Mouse (Mus musculus): ENCODE results near the gene Gm17018. TPM values are rescaled to one million over a fixed set of nuclear protein-coding genes. Genes with fewer than 3 reads are reported as not detected.

The Gm17018 gene
- polyA plus RNA-seq, 1 experiment from 2014 or later, result 44.0 TPM

DNA sequence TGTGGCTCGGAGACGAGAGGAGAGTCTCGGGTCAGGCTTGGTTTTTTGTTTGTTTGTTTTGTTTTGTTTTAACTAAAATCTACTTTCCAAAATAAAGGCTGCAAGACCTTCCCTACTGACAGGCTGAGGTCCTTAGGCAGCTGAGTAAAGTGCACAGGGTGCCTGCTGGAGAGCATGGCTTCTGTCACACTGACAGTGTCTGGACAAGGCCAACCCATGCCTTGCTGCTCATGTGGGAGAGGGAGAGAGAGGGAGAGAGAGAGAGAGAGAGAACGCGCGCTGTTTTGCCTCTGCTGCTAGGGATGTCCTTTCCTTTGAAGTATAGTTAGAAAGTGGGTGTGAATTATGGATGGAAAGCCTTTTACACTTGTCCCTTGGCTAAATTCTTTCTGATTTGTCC is 28.9 kb upstream of the Gm17018 start:
- Histone ChIP-seq H3K9me3 (ENCODE audit: control insufficient read depth, low read length) (no peaks in the 10 kb centered on the region), H3K36me3 (ENCODE audit: control insufficient read depth, insufficient read depth) (peaks cover 12% of the 10 kb centered on the region; the same call in 1 of the 2 replicates), H3K27ac (ENCODE audit: low read length) (no peak overlapping the region), H3K4me1 (replicated peaks; ENCODE audit: control insufficient read depth, insufficient read depth, low read length) (0 out of 2 replicates have a peak, but pooled peaks cover 6% of the 10 kb centered on the region), H3K27me3 (replicated peaks; ENCODE audit: control insufficient read depth, insufficient read depth, low read length) (no peaks in the 10 kb centered on the region), H3K4me2 (ENCODE audit: low read length) (no peak overlapping the region), H3K9ac (replicated peaks; ENCODE audit: low read depth, low read length) (no peak overlapping the region), H3K4me3 (replicated peaks; ENCODE audit: low read length) (no peak overlapping the region)
- 66% methylated on average over 6 of the region's 6 CpGs for WGBS
- ATAC-seq, result no peak

DNA sequence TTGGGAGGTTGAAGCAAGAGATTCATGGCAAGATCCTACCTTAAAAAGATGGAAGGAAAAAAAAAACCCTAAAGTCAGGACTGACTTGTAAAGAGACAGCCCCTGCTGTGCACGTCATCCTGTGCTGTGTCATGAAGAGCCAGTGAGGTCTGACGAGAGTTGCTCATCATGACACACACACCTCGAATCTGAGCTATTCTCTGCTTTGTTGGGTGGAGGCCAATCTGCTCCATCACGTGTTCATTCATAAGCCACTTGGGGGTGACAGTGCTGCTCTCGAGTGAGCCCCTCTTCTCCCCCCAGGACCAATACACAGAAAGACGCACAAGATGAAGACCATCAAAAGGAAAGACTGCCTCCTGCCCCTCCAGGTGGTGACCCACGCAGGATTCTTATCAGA is 26.8 kb upstream of the Gm17018 start:
- Histone ChIP-seq H3K27me3 (replicated peaks; ENCODE audit: control insufficient read depth, insufficient read depth, low read length) (no peaks in the 10 kb centered on the region), H3K4me2 (ENCODE audit: low read length) (no peak overlapping the region), H3K9me3 (ENCODE audit: control insufficient read depth, low read length) (no peaks in the 10 kb centered on the region), H3K36me3 (ENCODE audit: control insufficient read depth, insufficient read depth) (0 out of 2 replicates have a peak, but pooled peaks cover 8% of the 10 kb centered on the region), H3K27ac (ENCODE audit: low read length) (no peak overlapping the region), H3K4me3 (replicated peaks; ENCODE audit: low read length) (no peak overlapping the region), H3K9ac (replicated peaks; ENCODE audit: low read depth, low read length) (no peak overlapping the region), H3K4me1 (replicated peaks; ENCODE audit: control insufficient read depth, insufficient read depth, low read length) (0 out of 2 replicates have a peak, but pooled peaks cover 6% of the 10 kb centered on the region)
- ATAC-seq, result no peak
- WGBS, result 59% methylated on average over 7 of the region's 7 CpGs

GRCm38 (mm10) chr19:45535214-45535735 is 25.1 kb upstream of the Gm17018 start:
- ATAC-seq, result no peak
- 0 out of 2 replicates have a peak, but pooled peaks cover 6% of the 10 kb centered on the region for H3K4me1 ChIP-seq (replicated peaks; ENCODE audit: control insufficient read depth, insufficient read depth, low read length)
- 79% methylated on average over 8 of the region's 8 CpGs for WGBS
- no peak overlapping the region for H3K4me2 ChIP-seq (ENCODE audit: low read length)
- no peak overlapping the region for H3K4me3 ChIP-seq (replicated peaks; ENCODE audit: low read length)
- H3K36me3 ChIP-seq (ENCODE audit: control insufficient read depth, insufficient read depth), result 0 out of 2 replicates have a peak, but pooled peaks cover 3% of the 10 kb centered on the region
- no peaks in the 10 kb centered on the region for H3K9me3 ChIP-seq (ENCODE audit: control insufficient read depth, low read length)
- H3K27me3 ChIP-seq (replicated peaks; ENCODE audit: control insufficient read depth, insufficient read depth, low read length), result no peaks in the 10 kb centered on the region
- H3K9ac ChIP-seq (replicated peaks; ENCODE audit: low read depth, low read length), result no peak overlapping the region
- no peak overlapping the region for H3K27ac ChIP-seq (ENCODE audit: low read length)

DNA sequence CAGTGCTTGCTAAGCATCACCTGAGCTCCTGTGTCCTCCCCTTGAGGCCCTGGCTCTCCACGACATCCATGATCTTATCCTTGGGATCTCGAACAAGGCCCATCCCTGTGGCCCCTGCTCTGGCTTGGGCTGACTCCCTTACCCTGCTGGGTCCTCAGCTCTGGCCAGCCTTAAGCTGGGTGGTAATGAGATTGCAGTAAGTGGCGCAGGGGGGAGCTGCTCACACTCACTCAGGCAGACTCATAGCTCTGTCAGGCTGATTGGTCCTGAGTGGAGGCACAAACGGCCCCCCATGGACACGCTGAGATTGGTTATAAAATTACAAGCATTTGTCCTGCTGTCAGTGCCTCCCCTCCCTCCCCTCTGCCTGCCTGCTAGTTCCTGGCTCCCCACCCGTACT is 24.5 kb upstream of the Gm17018 start:
- Histone ChIP-seq H3K4me3 (replicated peaks; ENCODE audit: low read length) (no peak overlapping the region), H3K27me3 (replicated peaks; ENCODE audit: control insufficient read depth, insufficient read depth, low read length) (no peaks in the 10 kb centered on the region), H3K4me1 (replicated peaks; ENCODE audit: control insufficient read depth, insufficient read depth, low read length) (peaks cover 12% of the 10 kb centered on the region), H3K27ac (ENCODE audit: low read length) (no peak overlapping the region), H3K4me2 (ENCODE audit: low read length) (no peak overlapping the region), H3K36me3 (ENCODE audit: control insufficient read depth, insufficient read depth) (no peaks in the 10 kb centered on the region), H3K9me3 (ENCODE audit: control insufficient read depth, low read length) (no peaks in the 10 kb centered on the region), H3K9ac (replicated peaks; ENCODE audit: low read depth, low read length) (no peak overlapping the region)
- WGBS, result 63% methylated on average over 6 of the region's 6 CpGs
- ATAC-seq, result no peak

GRCm38 (mm10) chr19:45537505-45537904 is 22.9 kb upstream of the Gm17018 start:
- Histone ChIP-seq H3K9me3 (ENCODE audit: control insufficient read depth, low read length) (no peaks in the 10 kb centered on the region), H3K4me1 (replicated peaks; ENCODE audit: control insufficient read depth, insufficient read depth, low read length) (peaks cover 21% of the 10 kb centered on the region), H3K4me3 (replicated peaks; ENCODE audit: low read length) (no peak overlapping the region), H3K27me3 (replicated peaks; ENCODE audit: control insufficient read depth, insufficient read depth, low read length) (peaks cover 4% of the 10 kb centered on the region; the same call in 1 of the 2 replicates), H3K4me2 (ENCODE audit: low read length) (no peak overlapping the region), H3K27ac (ENCODE audit: low read length) (no peak overlapping the region), H3K9ac (replicated peaks; ENCODE audit: low read depth, low read length) (no peak overlapping the region), H3K36me3 (ENCODE audit: control insufficient read depth, insufficient read depth) (no peaks in the 10 kb centered on the region)
- WGBS, result 71% methylated on average over 1 of the region's 1 CpGs
- no peak for ATAC-seq

- Histone ChIP-seq H3K4me1 (replicated peaks; ENCODE audit: control insufficient read depth, insufficient read depth, low read length) (peaks cover 27% of the 10 kb centered on the region), H3K9ac (replicated peaks; ENCODE audit: low read depth, low read length) (peak overlapping the region; percentile 72), H3K4me3 (replicated peaks; ENCODE audit: low read length) (peak overlapping the region; percentile 48), H3K36me3 (ENCODE audit: control insufficient read depth, insufficient read depth) (no peaks in the 10 kb centered on the region), H3K27me3 (replicated peaks; ENCODE audit: control insufficient read depth, insufficient read depth, low read length) (peaks cover 24% of the 10 kb centered on the region), H3K9me3 (ENCODE audit: control insufficient read depth, low read length) (no peaks in the 10 kb centered on the region), H3K4me2 (ENCODE audit: low read length) (peak overlapping the region; percentile 77), H3K27ac (ENCODE audit: low read length) (no peak overlapping the region)
- 18% methylated on average over 8 of the region's 8 CpGs for WGBS
- peak; percentile 37 for ATAC-seq
Observed at GRCm38 (mm10) chr19:45540657-45541408, 19.6 kb upstream of the Gm17018 start.

- Histone ChIP-seq H3K36me3 (ENCODE audit: control insufficient read depth, insufficient read depth) (no peaks in the 10 kb centered on the region), H3K4me3 (replicated peaks; ENCODE audit: low read length) (peak overlapping the region; percentile 48), H3K27ac (ENCODE audit: low read length) (peak overlapping the region; percentile 49), H3K4me2 (ENCODE audit: low read length) (peak overlapping the region; percentile 77), H3K9me3 (ENCODE audit: control insufficient read depth, low read length) (no peaks in the 10 kb centered on the region), H3K4me1 (replicated peaks; ENCODE audit: control insufficient read depth, insufficient read depth, low read length) (peaks cover 27% of the 10 kb centered on the region), H3K27me3 (replicated peaks; ENCODE audit: control insufficient read depth, insufficient read depth, low read length) (peaks cover 26% of the 10 kb centered on the region), H3K9ac (replicated peaks; ENCODE audit: low read depth, low read length) (peak overlapping the region; percentile 72)
- ATAC-seq, result peak; percentile 60
- under 1% methylated on average over 44 of the region's 58 CpGs for WGBS
Observed at GRCm38 (mm10) chr19:45541409-45542041, 18.9 kb upstream of the Gm17018 start.

GRCm38 (mm10) chr19:45542061-45542460 is 18.4 kb upstream of the Gm17018 start:
- WGBS, result 10% methylated on average over 3 of the region's 3 CpGs
- Histone ChIP-seq H3K27me3 (replicated peaks; ENCODE audit: control insufficient read depth, insufficient read depth, low read length) (peaks cover 28% of the 10 kb centered on the region), H3K27ac (ENCODE audit: low read length) (peak overlapping the region; percentile 49)

GRCm38 (mm10) chr19:45544152-45544924 is 16.1 kb upstream of the Gm17018 start:
- Histone ChIP-seq H3K9ac (replicated peaks; ENCODE audit: low read depth, low read length) (peak overlapping the region; percentile 49), H3K27ac (ENCODE audit: low read length) (no peak overlapping the region), H3K27me3 (replicated peaks; ENCODE audit: control insufficient read depth, insufficient read depth, low read length) (peaks cover 30% of the 10 kb centered on the region), H3K4me3 (replicated peaks; ENCODE audit: low read length) (peak overlapping the region; percentile 43), H3K4me1 (replicated peaks; ENCODE audit: control insufficient read depth, insufficient read depth, low read length) (peaks cover 27% of the 10 kb centered on the region), H3K36me3 (ENCODE audit: control insufficient read depth, insufficient read depth) (no peaks in the 10 kb centered on the region), H3K4me2 (ENCODE audit: low read length) (peak overlapping the region; percentile 83), H3K9me3 (ENCODE audit: control insufficient read depth, low read length) (no peaks in the 10 kb centered on the region)
- 1% methylated on average over 20 of the region's 26 CpGs for WGBS
- ATAC-seq, result no peak

More at GRCm38 (mm10) chr19:45542061-45542460, 18.4 kb upstream of the Gm17018 start:
- peak overlapping the region; percentile 77 for H3K4me2 ChIP-seq (ENCODE audit: low read length)
- peaks cover 27% of the 10 kb centered on the region for H3K4me1 ChIP-seq (replicated peaks; ENCODE audit: control insufficient read depth, insufficient read depth, low read length)
- H3K9me3 ChIP-seq (ENCODE audit: control insufficient read depth, low read length), result no peaks in the 10 kb centered on the region
- no peak for ATAC-seq
- no peaks in the 10 kb centered on the region for H3K36me3 ChIP-seq (ENCODE audit: control insufficient read depth, insufficient read depth)
- peak overlapping the region; percentile 48 for H3K4me3 ChIP-seq (replicated peaks; ENCODE audit: low read length)
- peak overlapping the region; percentile 72 for H3K9ac ChIP-seq (replicated peaks; ENCODE audit: low read depth, low read length)
